Comparison of ENCODE assay signal across 21 mouse cellular contexts in genomic region chr17:15183800-15184199, GRCm38 (mm10).
DNase-seq lines count a peak whose midpoint lies in the region; ATAC-seq and TF ChIP-seq lines count a peak whose summit lies in the region.
"Had no signal": no experiment of that assay in that cellular context is flagged by ENCODE, and none has a peak within 500 bp of the region (broad histone marks: within the 10 kb centered on the region; RNA-seq: fewer than 3 reads in every experiment).

No protein-coding gene starts in this region.

- H3K27ac ChIP-seq in hindbrain, embryonic 10.5 days = 0 out of 2 replicates have a peak overlapping the region, but pooled peaks have one; percentile 50
- H3K27ac ChIP-seq in hindbrain, postnatal 0 days = no peak overlapping the region
- H3K27ac ChIP-seq in liver, embryonic 16.5 days (ENCODE audit: low read length) = no peak overlapping the region
- H3K27ac ChIP-seq: embryonic facial prominence, embryonic 13.5 days; forebrain, embryonic 15.5 days; heart, embryonic 15.5 days; hindbrain, embryonic 12.5 days; midbrain, embryonic 13.5 days; neural tube, embryonic 13.5 days; stomach, embryonic 15.5 days had no signal

- H3K27me3 ChIP-seq in hindbrain, embryonic 10.5 days (ENCODE audit: insufficient read depth, poor library complexity, severe bottlenecking) = peaks cover 16% of the 10 kb centered on the region
- no peaks in the 10 kb centered on the region for H3K27me3 ChIP-seq in hindbrain, postnatal 0 days (ENCODE audit: insufficient read depth, low read length)
- no peaks in the 10 kb centered on the region for H3K27me3 ChIP-seq in liver, embryonic 16.5 days (ENCODE audit: control insufficient read depth, insufficient read depth, low read depth, low read length)
- H3K27me3 ChIP-seq: forebrain, embryonic 15.5 days; stomach, embryonic 15.5 days had no signal

- H3K4me2 ChIP-seq in hindbrain, postnatal 0 days (ENCODE audit: low read depth, low read length) = no peak overlapping the region
- no peak overlapping the region for H3K4me2 ChIP-seq in liver, embryonic 16.5 days (ENCODE audit: low read depth, low read length)
- H3K4me2 ChIP-seq: embryonic facial prominence, embryonic 13.5 days; forebrain, embryonic 15.5 days; heart, embryonic 15.5 days; hindbrain, embryonic 12.5 days; lung, embryonic 14.5 days; midbrain, embryonic 13.5 days; neural tube, embryonic 13.5 days; stomach, embryonic 15.5 days had no signal

- H3K4me3 ChIP-seq in hindbrain, embryonic 10.5 days = no peak overlapping the region
- no peak overlapping the region for H3K4me3 ChIP-seq in hindbrain, postnatal 0 days (ENCODE audit: low read length)
- no peak overlapping the region for H3K4me3 ChIP-seq in liver, embryonic 16.5 days (ENCODE audit: low read depth, low read length)
- H3K4me3 ChIP-seq: embryonic facial prominence, embryonic 13.5 days; forebrain, embryonic 15.5 days; heart, embryonic 15.5 days; hindbrain, embryonic 12.5 days; midbrain, embryonic 13.5 days; neural tube, embryonic 13.5 days; stomach, embryonic 15.5 days had no signal

- H3K36me3 ChIP-seq in hindbrain, embryonic 10.5 days = no peaks in the 10 kb centered on the region
- H3K36me3 ChIP-seq in hindbrain, postnatal 0 days (ENCODE audit: insufficient read depth, low read length) = no peaks in the 10 kb centered on the region
- H3K36me3 ChIP-seq in liver, embryonic 16.5 days (ENCODE audit: control insufficient read depth, insufficient read depth) = no peaks in the 10 kb centered on the region
- H3K36me3 ChIP-seq: embryonic facial prominence, embryonic 13.5 days; forebrain, embryonic 15.5 days; heart, embryonic 15.5 days; hindbrain, embryonic 12.5 days; midbrain, embryonic 13.5 days; neural tube, embryonic 13.5 days; stomach, embryonic 15.5 days had no signal

- no peak overlapping the region for H3K9ac ChIP-seq in hindbrain, postnatal 0 days (replicated peaks; ENCODE audit: low read length)
- H3K9ac ChIP-seq in liver, embryonic 16.5 days (ENCODE audit: low read depth, low read length) = no peak overlapping the region
- H3K9ac ChIP-seq: embryonic facial prominence, embryonic 13.5 days; forebrain, embryonic 15.5 days; heart, embryonic 15.5 days; hindbrain, embryonic 12.5 days; lung, embryonic 14.5 days; midbrain, embryonic 13.5 days; neural tube, embryonic 13.5 days; stomach, embryonic 15.5 days had no signal

- peaks cover 62% of the 10 kb centered on the region for H3K4me1 ChIP-seq in hindbrain, embryonic 10.5 days (replicated peaks)
- peaks cover 4% of the 10 kb centered on the region; the same call in 1 of the 2 replicates for H3K4me1 ChIP-seq in hindbrain, postnatal 0 days (ENCODE audit: insufficient read depth, low read length)
- no peaks in the 10 kb centered on the region for H3K4me1 ChIP-seq in liver, embryonic 16.5 days (ENCODE audit: control insufficient read depth, low read depth, low read length)
- H3K4me1 ChIP-seq: heart, embryonic 15.5 days; stomach, embryonic 15.5 days had no signal

- no peak for DNase-seq in hindbrain, embryonic 10.5 days (ENCODE audit: low spot score)
- no peak for DNase-seq in hindbrain, postnatal 0 days (ENCODE audit: low spot score)
- peak; percentile 10 for DNase-seq in lung, postnatal 25 days (ENCODE audit: low spot score)
- DNase-seq in lung, postnatal 10 days = no peak
- DNase-seq in embryo, embryonic 10.5 days (ENCODE audit: low spot score) = no peak
- DNase-seq in cerebellum, adult 11-12 months = no peak
- DNase-seq: adrenal gland, postnatal 10 days; cerebellum, adult 9-11 months; lung, embryonic 14.5 days; right cerebral cortex, adult 18-20 months; thymus, adult 2 months had no signal

- TF ChIP-seq CTCF in hindbrain, postnatal 0 days (IDR thresholded peaks at IDR 0.05; ENCODE audit: low read depth) = no peak

- ATAC-seq in hindbrain, postnatal 0 days = no peak
- ATAC-seq in liver, embryonic 16.5 days (ENCODE audit: low read depth) = peak; percentile 47
- ATAC-seq: forebrain, embryonic 15.5 days; inflammation-experienced regulatory T-cells, adult 6 months; midbrain, embryonic 13.5 days; Patski had no signal

- WGBS in hindbrain, embryonic 10.5 days = 76% methylated on average over 6 of the region's 6 CpGs
- WGBS in hindbrain, postnatal 0 days = 80% methylated on average over 6 of the region's 6 CpGs
- WGBS in liver, embryonic 16.5 days (ENCODE audit: insufficient replicate concordance) = 55% methylated on average over 6 of the region's 6 CpGs

- no peaks in the 10 kb centered on the region for H3K9me3 ChIP-seq in hindbrain, embryonic 10.5 days
- H3K9me3 ChIP-seq in hindbrain, postnatal 0 days (ENCODE audit: low read length) = no peaks in the 10 kb centered on the region
- H3K9me3 ChIP-seq in liver, embryonic 16.5 days (replicated peaks; ENCODE audit: control insufficient read depth, low read length) = no peaks in the 10 kb centered on the region
- H3K9me3 ChIP-seq: embryonic facial prominence, embryonic 13.5 days; forebrain, embryonic 15.5 days; heart, embryonic 15.5 days; hindbrain, embryonic 12.5 days; midbrain, embryonic 13.5 days; neural tube, embryonic 13.5 days; stomach, embryonic 15.5 days had no signal
